Mouse (Mus musculus) heart, adult 2 months (tissue): ENCODE results near the gene Gm4450.

Experiments used
- CTCF ChIP-seq: fragments of 200-600 bp; IDR thresholded peaks from 2 replicates; pipeline ENCODE4 v1.8.1; 2022; ENCODE audit warnings: antibody characterized with exemption, mild to moderate bottlenecking, moderate library complexity
- POLR2A ChIP-seq: fragments of 200-500 bp; IDR thresholded peaks from 2 replicates; pipeline ENCODE4 v1.6.1; 2011; ENCODE audit warnings: mild to moderate bottlenecking, low read depth, low read length, control low read depth; ENCODE audit not compliant: insufficient read depth

DNA sequence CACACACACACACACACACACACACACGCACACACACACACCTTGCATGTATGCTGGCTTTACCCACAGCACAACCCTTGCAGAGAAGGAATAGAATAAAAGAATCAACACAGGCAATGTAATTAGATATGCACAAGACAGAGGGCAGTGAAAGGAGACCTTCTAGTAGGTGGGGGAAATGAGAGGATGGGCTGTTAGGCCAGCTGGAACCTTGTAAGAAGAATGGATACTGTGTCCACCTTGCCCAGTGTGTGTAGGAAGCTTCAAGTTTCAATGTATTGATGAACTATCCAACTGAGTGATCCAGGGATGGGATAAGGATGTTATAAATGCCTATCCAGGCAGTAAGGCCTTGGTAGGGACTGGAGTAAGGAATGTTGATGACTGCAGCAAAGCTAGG, 21.9 kb downstream of the Gm4450 start:
- TF ChIP-seq POLR2A (no peak), CTCF (no peak)
